Mouse (Mus musculus): ENCODE results near the gene Hdc. TPM values are rescaled to one million over a fixed set of nuclear protein-coding genes. Genes with fewer than 3 reads are reported as not detected.

Gene Hdc
- 1.1 and 2.5 TPM in 2 replicates for polyA plus RNA-seq (2014; fragmentation: Nextera tagmentation; extraction: Ambion mirVana)

GRCm38 (mm10) chr2:126619249-126619704 lies at the start of gene Hdc:
TSS of gene Hdc (minus strand) at chr2:126619299.
- Histone ChIP-seq H3K27me3 (ENCODE audit: control insufficient read depth, insufficient read depth, low read length) (no peaks in the 10 kb centered on the region), H3K36me3 (replicated peaks; ENCODE audit: control insufficient read depth, insufficient read depth) (no peaks in the 10 kb centered on the region), H3K9me3 (ENCODE audit: control insufficient read depth, low read length) (no peaks in the 10 kb centered on the region), H3K9ac (no peak within 1 kb of the TSS), H3K4me2 (replicated peaks) (no peak within 1 kb of the TSS), H3K4me3 (replicated peaks; ENCODE audit: low read length) (no peak within 1 kb of the TSS), H3K27ac (no peak within 1 kb of the TSS), H3K4me1 (replicated peaks; ENCODE audit: control insufficient read depth, insufficient read depth, low read length) (no peaks in the 10 kb centered on the region)
- no peak for ATAC-seq (ENCODE audit: low FRiP score)
- 72% methylated on average over 14 of the region's 14 CpGs for WGBS
- DNase-seq (ENCODE audit: low spot score), result no peak

GRCm38 (mm10) chr2:126668621-126669252 lies 49.6 kb upstream of the Hdc start:
- no peak for ATAC-seq (ENCODE audit: low FRiP score)
- no peaks in the 10 kb centered on the region for H3K9me3 ChIP-seq (ENCODE audit: control insufficient read depth, low read length)
- DNase-seq (ENCODE audit: low spot score), result no peak
- no peaks in the 10 kb centered on the region for H3K36me3 ChIP-seq (replicated peaks; ENCODE audit: control insufficient read depth, insufficient read depth)
- no peak overlapping the region for H3K27ac ChIP-seq
- H3K27me3 ChIP-seq (ENCODE audit: control insufficient read depth, insufficient read depth, low read length), result no peaks in the 10 kb centered on the region
- 97% methylated on average over 5 of the region's 5 CpGs for WGBS
- H3K4me2 ChIP-seq (replicated peaks), result no peak overlapping the region
- no peak overlapping the region for H3K9ac ChIP-seq
- H3K4me3 ChIP-seq (replicated peaks; ENCODE audit: low read length), result no peak overlapping the region
- peaks cover 20% of the 10 kb centered on the region for H3K4me1 ChIP-seq (replicated peaks; ENCODE audit: control insufficient read depth, insufficient read depth, low read length)

DNA sequence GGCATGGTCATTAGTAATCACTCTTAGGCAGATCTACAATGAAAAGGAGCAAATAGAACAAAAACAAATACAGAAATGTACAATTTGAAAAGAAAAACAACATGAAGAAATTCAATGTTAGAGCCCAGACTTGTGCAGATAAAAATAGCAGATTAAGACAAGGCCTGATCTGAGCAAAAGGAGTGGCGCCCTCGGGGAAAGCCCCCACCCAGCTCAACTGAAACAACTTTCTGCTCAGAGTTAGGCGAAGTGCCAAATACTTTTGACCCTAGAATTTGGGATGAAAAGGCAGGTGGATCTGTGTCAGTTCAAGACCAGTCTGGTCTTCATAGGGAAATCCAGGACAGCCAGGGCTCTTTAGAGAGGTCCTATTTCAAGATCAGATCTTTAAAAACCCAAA lies 46.9 kb upstream of the Hdc start:
- ATAC-seq (ENCODE audit: low FRiP score) (no peak), DNase-seq (ENCODE audit: low spot score) (no peak)
- H3K27me3 ChIP-seq (ENCODE audit: control insufficient read depth, insufficient read depth, low read length), result no peaks in the 10 kb centered on the region
- WGBS, result 94% methylated on average over 3 of the region's 3 CpGs
- H3K9me3 ChIP-seq (ENCODE audit: control insufficient read depth, low read length), result no peaks in the 10 kb centered on the region
- H3K9ac ChIP-seq, result no peak overlapping the region
- no peaks in the 10 kb centered on the region for H3K4me1 ChIP-seq (replicated peaks; ENCODE audit: control insufficient read depth, insufficient read depth, low read length)
- H3K36me3 ChIP-seq (replicated peaks; ENCODE audit: control insufficient read depth, insufficient read depth), result no peaks in the 10 kb centered on the region
- H3K4me3 ChIP-seq (replicated peaks; ENCODE audit: low read length), result no peak overlapping the region
- no peak overlapping the region for H3K27ac ChIP-seq
- H3K4me2 ChIP-seq (replicated peaks), result no peak overlapping the region

GRCm38 (mm10) chr2:126663481-126663880 lies 44.4 kb upstream of the Hdc start:
- WGBS, result 63% methylated on average over 4 of the region's 4 CpGs
- H3K27ac ChIP-seq, result no peak overlapping the region

DNA sequence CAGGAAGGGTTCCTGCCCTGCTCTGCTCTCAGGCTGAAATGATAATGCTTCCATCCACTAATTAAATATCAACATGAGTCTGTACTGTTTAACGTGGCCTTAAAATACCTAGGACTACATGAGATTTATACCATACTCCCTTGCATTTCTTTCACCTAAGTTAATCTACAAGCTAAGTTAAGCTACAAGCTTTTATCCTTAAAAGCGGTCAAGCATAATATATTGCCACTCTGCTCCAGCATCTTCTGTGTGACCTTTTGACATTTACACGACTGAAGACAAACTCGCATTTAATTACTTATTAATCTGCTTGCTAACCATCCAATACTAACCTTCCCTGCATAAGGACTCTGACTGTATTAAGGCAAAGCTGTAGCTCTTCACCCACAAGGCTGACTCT lies 33.8 kb upstream of the Hdc start:
- Histone ChIP-seq H3K27ac (no peak overlapping the region), H3K4me2 (replicated peaks) (no peak overlapping the region), H3K36me3 (replicated peaks; ENCODE audit: control insufficient read depth, insufficient read depth) (peaks cover 55% of the 10 kb centered on the region), H3K27me3 (ENCODE audit: control insufficient read depth, insufficient read depth, low read length) (no peaks in the 10 kb centered on the region), H3K9me3 (ENCODE audit: control insufficient read depth, low read length) (no peaks in the 10 kb centered on the region), H3K9ac (no peak overlapping the region), H3K4me3 (replicated peaks; ENCODE audit: low read length) (no peak overlapping the region), H3K4me1 (replicated peaks; ENCODE audit: control insufficient read depth, insufficient read depth, low read length) (no peaks in the 10 kb centered on the region)
- ATAC-seq (ENCODE audit: low FRiP score), result no peak
- 74% methylated on average over 4 of the region's 4 CpGs for WGBS
- no peak for DNase-seq (ENCODE audit: low spot score)

More at GRCm38 (mm10) chr2:126663481-126663880, 44.4 kb upstream of the Hdc start:
- no peak overlapping the region for H3K4me2 ChIP-seq (replicated peaks)
- H3K4me1 ChIP-seq (replicated peaks; ENCODE audit: control insufficient read depth, insufficient read depth, low read length), result no peaks in the 10 kb centered on the region
- peak; percentile 49 for DNase-seq (ENCODE audit: low spot score)
- ATAC-seq (ENCODE audit: low FRiP score), result no peak
- no peaks in the 10 kb centered on the region for H3K9me3 ChIP-seq (ENCODE audit: control insufficient read depth, low read length)
- no peak overlapping the region for H3K9ac ChIP-seq
- H3K27me3 ChIP-seq (ENCODE audit: control insufficient read depth, insufficient read depth, low read length), result no peaks in the 10 kb centered on the region
- no peak overlapping the region for H3K4me3 ChIP-seq (replicated peaks; ENCODE audit: low read length)
- no peaks in the 10 kb centered on the region for H3K36me3 ChIP-seq (replicated peaks; ENCODE audit: control insufficient read depth, insufficient read depth)

DNA sequence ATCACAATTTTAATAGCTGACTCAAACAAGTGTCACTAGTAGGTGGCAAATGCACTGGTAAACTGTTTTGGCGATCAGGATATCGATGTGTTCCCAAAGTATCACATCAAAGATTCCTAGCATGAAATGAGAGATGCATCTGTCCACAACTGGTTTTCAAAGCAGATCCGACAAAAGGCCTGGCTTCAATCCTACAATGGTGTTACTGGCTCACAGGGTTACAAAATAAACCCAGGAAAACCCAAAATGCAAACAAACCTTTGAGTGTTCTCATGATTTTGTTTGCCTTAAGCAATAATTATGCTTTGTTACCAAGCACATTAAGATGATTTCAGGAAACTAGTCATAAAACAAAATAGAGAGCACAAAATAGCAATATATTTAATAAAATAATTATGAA lies 28.7 kb upstream of the Hdc start:
- peaks cover 86% of the 10 kb centered on the region for H3K36me3 ChIP-seq (replicated peaks; ENCODE audit: control insufficient read depth, insufficient read depth)
- H3K9me3 ChIP-seq (ENCODE audit: control insufficient read depth, low read length), result no peaks in the 10 kb centered on the region
- H3K27me3 ChIP-seq (ENCODE audit: control insufficient read depth, insufficient read depth, low read length), result no peaks in the 10 kb centered on the region
- no peak overlapping the region for H3K4me3 ChIP-seq (replicated peaks; ENCODE audit: low read length)
- WGBS, result 92% methylated on average over 3 of the region's 3 CpGs
- no peak for ATAC-seq (ENCODE audit: low FRiP score)
- no peak for DNase-seq (ENCODE audit: low spot score)
- no peak overlapping the region for H3K4me2 ChIP-seq (replicated peaks)
- no peak overlapping the region for H3K9ac ChIP-seq
- H3K4me1 ChIP-seq (replicated peaks; ENCODE audit: control insufficient read depth, insufficient read depth, low read length), result no peaks in the 10 kb centered on the region
- no peak overlapping the region for H3K27ac ChIP-seq

- no peak overlapping the region for H3K4me2 ChIP-seq (replicated peaks)
- 97% methylated on average over 5 of the region's 5 CpGs for WGBS
- H3K36me3 ChIP-seq (replicated peaks; ENCODE audit: control insufficient read depth, insufficient read depth), result peaks cover 76% of the 10 kb centered on the region
Observed at GRCm38 (mm10) chr2:126646461-126646860, 27.4 kb upstream of the Hdc start.

GRCm38 (mm10) chr2:126644768-126645167 lies 25.7 kb upstream of the Hdc start:
- Histone ChIP-seq H3K4me3 (replicated peaks; ENCODE audit: low read length) (no peak overlapping the region), H3K4me2 (replicated peaks) (no peak overlapping the region), H3K4me1 (replicated peaks; ENCODE audit: control insufficient read depth, insufficient read depth, low read length) (no peaks in the 10 kb centered on the region), H3K9ac (no peak overlapping the region), H3K36me3 (replicated peaks; ENCODE audit: control insufficient read depth, insufficient read depth) (peaks cover 79% of the 10 kb centered on the region), H3K9me3 (ENCODE audit: control insufficient read depth, low read length) (no peaks in the 10 kb centered on the region), H3K27ac (no peak overlapping the region), H3K27me3 (ENCODE audit: control insufficient read depth, insufficient read depth, low read length) (no peaks in the 10 kb centered on the region)
- no peak for DNase-seq (ENCODE audit: low spot score)
- ATAC-seq (ENCODE audit: low FRiP score), result no peak
- WGBS, result 100% methylated on average over 1 of the region's 1 CpGs

More at GRCm38 (mm10) chr2:126646461-126646860, 27.4 kb upstream of the Hdc start:
- no peak overlapping the region for H3K27ac ChIP-seq
- H3K4me1 ChIP-seq (replicated peaks; ENCODE audit: control insufficient read depth, insufficient read depth, low read length), result no peaks in the 10 kb centered on the region
- no peak overlapping the region for H3K4me3 ChIP-seq (replicated peaks; ENCODE audit: low read length)
- no peaks in the 10 kb centered on the region for H3K9me3 ChIP-seq (ENCODE audit: control insufficient read depth, low read length)
- no peaks in the 10 kb centered on the region for H3K27me3 ChIP-seq (ENCODE audit: control insufficient read depth, insufficient read depth, low read length)
- ATAC-seq (ENCODE audit: low FRiP score) (no peak), DNase-seq (ENCODE audit: low spot score) (no peak)
- H3K9ac ChIP-seq, result no peak overlapping the region

- no peak overlapping the region for H3K27ac ChIP-seq
- ATAC-seq (ENCODE audit: low FRiP score), result no peak
- no peaks in the 10 kb centered on the region for H3K4me1 ChIP-seq (replicated peaks; ENCODE audit: control insufficient read depth, insufficient read depth, low read length)
- no peak overlapping the region for H3K9ac ChIP-seq
- peaks cover 61% of the 10 kb centered on the region for H3K36me3 ChIP-seq (replicated peaks; ENCODE audit: control insufficient read depth, insufficient read depth)
- H3K4me2 ChIP-seq (replicated peaks), result no peak overlapping the region
- no peaks in the 10 kb centered on the region for H3K27me3 ChIP-seq (ENCODE audit: control insufficient read depth, insufficient read depth, low read length)
- H3K9me3 ChIP-seq (ENCODE audit: control insufficient read depth, low read length), result no peaks in the 10 kb centered on the region
- 91% methylated on average over 2 of the region's 2 CpGs for WGBS
- DNase-seq (ENCODE audit: low spot score), result no peak
- no peak overlapping the region for H3K4me3 ChIP-seq (replicated peaks; ENCODE audit: low read length)
Observed at GRCm38 (mm10) chr2:126640298-126640697, 21.2 kb upstream of the Hdc start.
